Mouse (Mus musculus) liver, postnatal 0 days (tissue): ENCODE data around the gene Ndufa7. TPM values are rescaled to one million over a fixed set of nuclear protein-coding genes. Genes with fewer than 3 reads are reported as not detected.
A peak's percentile ranks its signal among the peaks of the same experiment; 100 is the strongest.

Source experiments
- ATAC-seq: fragments of 200-750 bp; cut with Nextera tagmentation; 2 replicates; pipeline ENCODE4 v1.8.0; 2017; ENCODE audit warnings: mild to moderate bottlenecking, moderate library complexity
- DNase-seq: peaks from one replicate; pipeline ENCODE4 v3.0.0-alpha.2; 2016
- H3K27ac ChIP-seq: fragments of 300-500 bp; sonication (generic); 2 replicates; pipeline ENCODE4 v1.5.1; 2014; ENCODE audit warnings: antibody characterized with exemption, moderate library complexity, mild to moderate bottlenecking, low read depth
- H3K27me3 ChIP-seq: fragments of 300-500 bp; sonication (generic); 2 replicates; pipeline ENCODE4 v1.6.1; 2014; ENCODE audit warnings: low read length, control low read depth, mixed read lengths; ENCODE audit not compliant: insufficient read depth
- H3K36me3 ChIP-seq: fragments of 300-500 bp; sonication (generic); replicated peaks from 2 replicates; pipeline ENCODE4 v1.6.1; 2014; ENCODE audit warnings: mild to moderate bottlenecking, control low read depth, low read length, moderate library complexity, mixed read lengths; ENCODE audit not compliant: insufficient read depth
- H3K4me1 ChIP-seq: fragments of 300-500 bp; sonication (generic); 2 replicates; pipeline ENCODE4 v1.6.1; 2014; ENCODE audit warnings: antibody characterized with exemption, mild to moderate bottlenecking, control low read depth; ENCODE audit not compliant: insufficient read depth
- H3K4me2 ChIP-seq: fragments of 300-500 bp; sonication (generic); 2 replicates; pipeline ENCODE4 v1.6.1; 2014; ENCODE audit warnings: low read depth, mild to moderate bottlenecking, low read length, moderate library complexity, mixed read lengths
- H3K4me3 ChIP-seq: fragments of 300-500 bp; sonication (generic); 2 replicates; pipeline ENCODE4 v1.5.1; 2014; ENCODE audit warnings: low read depth, low read length
- H3K9ac ChIP-seq: fragments of 300-500 bp; sonication (generic); replicated peaks from 2 replicates; pipeline ENCODE4 v1.6.1; 2014; ENCODE audit warnings: mild to moderate bottlenecking, moderate library complexity
- H3K9me3 ChIP-seq: fragments of 300-500 bp; sonication (generic); 2 replicates; pipeline ENCODE4 v1.6.1; 2016; ENCODE audit warnings: mild to moderate bottlenecking, control low read depth, low read length, mixed read lengths
- CTCF ChIP-seq: sonication (generic); IDR thresholded peaks from 2 replicates; pipeline ENCODE4 v1.5.1; 2016; ENCODE audit warnings: antibody characterized with exemption, low read depth
- EP300 ChIP-seq: IDR thresholded peaks from 2 replicates; pipeline ENCODE4 v1.6.1; 2016; ENCODE audit warnings: antibody characterized with exemption, low read depth, mild to moderate bottlenecking
- WGBS: fragments of 180-500 bp; shearing (Covaris S2); extraction: QIAGEN DNeasy Blood & Tissue Kit; methylation state at CpG from one replicate; pipeline ENCODE4 v1.1.7; 2014; ENCODE audit not compliant: insufficient replicate concordance; 5-methylcytosine and 5-hydroxymethylcytosine counted together
- polyA plus RNA-seq: library from polyadenylated mRNA; unstranded; fragments of >200 nt; fragmentation: Nextera tagmentation; extraction: Ambion mirVana; gene quantifications from 2 replicates; pipeline ENCODE4 v1.2.1, GENCODE M21; 2015

Gene Ndufa7
- polyA plus RNA-seq, 1 experiment from 2014 or later: 389 TPM

- 40% methylated on average over 3 of the region's 3 CpGs for WGBS
- no peak for ATAC-seq
- DNase-seq: no peak
These were observed 26.1 kb upstream of the Ndufa7 start for GRCm38 (mm10) chr17:33798306-33798705.

GRCm38 (mm10) chr17:33799277-33799676 is 25.1 kb upstream of the Ndufa7 start:
- no peak overlapping the region for H3K4me2 ChIP-seq
- H3K9ac ChIP-seq: no peak overlapping the region
- no peak for TF ChIP-seq EP300
- TF ChIP-seq CTCF: no peak
- WGBS: 14% methylated on average over 1 of the region's 1 CpGs
- no peak for ATAC-seq
- H3K4me3 ChIP-seq: no peak overlapping the region
- no peak overlapping the region for H3K27ac ChIP-seq
- DNase-seq: no peak
- H3K9me3 ChIP-seq: no peaks in the 10 kb centered on the region
- H3K4me1 ChIP-seq: no peaks in the 10 kb centered on the region
- no peaks in the 10 kb centered on the region for H3K27me3 ChIP-seq
- H3K36me3 ChIP-seq: no peaks in the 10 kb centered on the region

More at GRCm38 (mm10) chr17:33798306-33798705, 26.1 kb upstream of the Ndufa7 start:
- Histone ChIP-seq H3K4me2 (no peak overlapping the region), H3K4me3 (no peak overlapping the region), H3K4me1 (no peaks in the 10 kb centered on the region), H3K36me3 (no peaks in the 10 kb centered on the region), H3K27me3 (no peaks in the 10 kb centered on the region), H3K9ac (no peak overlapping the region), H3K9me3 (no peaks in the 10 kb centered on the region), H3K27ac (no peak overlapping the region)
- no peak for TF ChIP-seq EP300
- peak; percentile 56 for TF ChIP-seq CTCF

- 3% methylated on average over 2 of the region's 2 CpGs for WGBS
- Histone ChIP-seq H3K4me2 (no peak overlapping the region), H3K36me3 (no peaks in the 10 kb centered on the region), H3K9me3 (no peaks in the 10 kb centered on the region), H3K4me3 (no peak overlapping the region), H3K27me3 (no peaks in the 10 kb centered on the region), H3K27ac (no peak overlapping the region), H3K4me1 (no peaks in the 10 kb centered on the region; the same call in 1 of the 2 replicates), H3K9ac (no peak overlapping the region)
- peak; percentile 64 for TF ChIP-seq CTCF
- no peak; the same call in 1 of the 2 replicates for TF ChIP-seq EP300
- DNase-seq: no peak
- ATAC-seq: peak; percentile 85
These were observed 22.2 kb upstream of the Ndufa7 start for GRCm38 (mm10) chr17:33802221-33802620.

- ATAC-seq: no peak
- no peak overlapping the region for H3K27ac ChIP-seq
- TF ChIP-seq CTCF (no peak), EP300 (no peak)
- no peaks in the 10 kb centered on the region for H3K27me3 ChIP-seq
- no peaks in the 10 kb centered on the region for H3K36me3 ChIP-seq
- H3K4me3 ChIP-seq: no peak overlapping the region
- DNase-seq: no peak
- H3K9ac ChIP-seq: no peak overlapping the region
- no peaks in the 10 kb centered on the region; the same call in 1 of the 2 replicates for H3K4me1 ChIP-seq
- no peaks in the 10 kb centered on the region for H3K9me3 ChIP-seq
- WGBS: 61% methylated on average over 4 of the region's 4 CpGs
- H3K4me2 ChIP-seq: no peak overlapping the region
These were observed 20.2 kb upstream of the Ndufa7 start for GRCm38 (mm10) chr17:33804205-33804604.

- Histone ChIP-seq H3K4me2 (no peak overlapping the region), H3K9me3 (no peaks in the 10 kb centered on the region), H3K27ac (no peak overlapping the region), H3K27me3 (no peaks in the 10 kb centered on the region), H3K4me1 (no peaks in the 10 kb centered on the region; the same call in 1 of the 2 replicates), H3K4me3 (no peak overlapping the region), H3K9ac (no peak overlapping the region), H3K36me3 (no peaks in the 10 kb centered on the region)
- 38% methylated on average over 1 of the region's 1 CpGs for WGBS
- TF ChIP-seq CTCF (no peak), EP300 (no peak)
- no peak for ATAC-seq
- DNase-seq: no peak
These were observed 19.6 kb upstream of the Ndufa7 start for GRCm38 (mm10) chr17:33804745-33805144.

- 53% methylated on average over 8 of the region's 9 CpGs for WGBS
- Histone ChIP-seq H3K9me3 (no peaks in the 10 kb centered on the region), H3K9ac (no peak overlapping the region), H3K27me3 (peaks cover 6% of the 10 kb centered on the region; the same call in 1 of the 2 replicates), H3K4me2 (no peak overlapping the region), H3K4me1 (peaks cover 8% of the 10 kb centered on the region), H3K4me3 (no peak overlapping the region), H3K36me3 (no peaks in the 10 kb centered on the region), H3K27ac (peak overlapping the region; percentile 44)
- DNase-seq (no peak), ATAC-seq (peak; percentile 16; the same call in 1 of the 2 replicates)
- TF ChIP-seq EP300: no peak
- no peak for TF ChIP-seq CTCF
These were observed 17.0 kb upstream of the Ndufa7 start for GRCm38 (mm10) chr17:33807181-33807888.
